Mouse (Mus musculus) cerebellum, postnatal 4 days (tissue): Measurements from ENCODE around the gene A830005F24Rik.

Experiments used
- DNase-seq, 2 experiments: peaks; one replicate each; pipeline ENCODE4 v3.0.0; 2022; ENCODE audit warnings: low spot score in 2 of 2, mixed read lengths in 1 of 2

The A830005F24Rik gene

DNA sequence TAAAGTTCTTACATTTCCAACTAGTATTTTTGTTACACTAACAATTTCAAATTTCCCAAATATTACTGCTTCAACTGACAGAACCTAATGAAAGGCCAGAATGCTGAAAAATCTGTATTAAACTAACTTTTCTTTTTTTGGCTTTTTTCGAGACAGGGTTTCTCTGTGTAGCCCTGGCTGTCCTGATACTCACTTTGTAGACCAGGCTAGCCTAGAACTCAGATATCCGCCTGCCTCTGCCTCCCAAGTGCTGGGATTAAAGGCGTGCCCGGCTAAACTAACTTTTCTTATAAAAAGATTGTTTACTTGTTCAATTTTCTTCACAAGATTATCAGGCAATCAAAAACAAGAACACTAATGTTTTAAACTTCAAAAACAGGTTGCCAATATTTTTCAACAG, 31.5 kb downstream of the A830005F24Rik start:
- DNase-seq, result no peak

DNA sequence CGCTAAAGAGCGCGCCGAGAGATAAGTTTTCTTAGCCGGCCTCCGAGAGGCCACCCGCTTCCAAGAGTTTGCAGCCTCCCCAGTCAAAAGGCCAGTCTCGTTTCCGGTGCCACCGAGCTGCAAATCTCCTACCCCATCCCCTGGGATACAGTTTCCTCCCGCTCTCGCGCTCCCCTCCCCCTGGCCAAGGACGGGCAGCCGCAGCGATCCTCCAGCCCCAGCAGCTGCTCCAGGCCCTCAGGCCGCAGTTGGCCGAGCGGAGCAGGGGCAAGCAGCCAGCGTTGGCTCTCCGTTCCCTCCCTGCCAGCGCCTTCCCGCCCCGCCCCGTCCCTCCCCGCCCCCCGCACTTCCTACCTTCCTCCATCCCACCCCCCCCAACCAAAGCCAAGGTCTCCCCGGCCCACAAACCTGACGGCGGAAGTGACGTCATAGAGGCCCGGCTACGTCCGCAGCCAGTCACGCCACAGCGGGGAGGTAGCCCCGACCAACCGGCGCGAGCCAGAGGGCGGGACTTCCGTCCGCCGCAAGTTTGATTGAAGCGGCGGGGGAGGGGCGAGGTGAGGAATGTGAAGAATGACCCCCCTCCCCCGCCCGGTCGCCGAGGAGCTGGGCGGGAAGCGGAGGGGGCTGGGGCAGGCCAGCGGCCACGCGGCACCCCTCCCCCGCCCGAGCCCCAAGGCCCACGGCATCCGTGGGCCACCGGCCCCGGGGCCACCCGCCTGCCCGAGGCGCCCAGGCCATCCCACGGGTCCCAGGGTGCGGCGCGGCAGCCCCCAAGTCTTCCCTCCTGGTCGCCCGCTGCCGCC, 32.3 kb downstream of the A830005F24Rik start:
- DNase-seq, result peak; percentile 96 to 99

DNA sequence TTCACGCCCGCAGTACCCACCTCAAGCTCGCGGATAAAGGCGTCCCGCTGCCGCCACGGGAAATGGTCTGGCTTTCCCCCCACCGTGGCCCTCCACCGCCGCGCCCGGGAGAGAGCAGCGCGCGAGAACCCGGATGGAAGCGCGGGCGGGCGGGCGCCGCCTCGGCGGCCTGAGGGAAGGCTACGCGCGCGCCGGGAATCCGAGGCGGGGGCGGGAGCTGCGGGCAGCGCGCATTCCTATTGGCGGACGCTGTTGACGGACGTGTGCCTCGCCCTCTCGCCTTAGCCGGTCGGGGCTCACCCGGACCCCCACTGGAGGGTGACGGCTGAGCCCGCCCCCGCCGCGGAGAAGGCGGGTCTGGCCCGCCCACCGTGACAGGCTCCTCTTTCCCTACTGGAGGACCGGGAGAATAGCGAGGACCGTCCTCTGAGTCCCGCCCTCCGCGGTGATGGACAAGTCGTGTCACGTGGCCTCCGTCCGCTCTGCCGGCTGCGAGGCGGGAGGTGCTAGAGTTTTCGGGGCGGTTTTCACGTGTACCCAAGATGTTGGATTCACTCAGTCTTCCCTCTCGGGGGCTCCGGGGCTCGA, 33.1 kb downstream of the A830005F24Rik start:
- peak; percentile 98 to 100 for DNase-seq

DNA sequence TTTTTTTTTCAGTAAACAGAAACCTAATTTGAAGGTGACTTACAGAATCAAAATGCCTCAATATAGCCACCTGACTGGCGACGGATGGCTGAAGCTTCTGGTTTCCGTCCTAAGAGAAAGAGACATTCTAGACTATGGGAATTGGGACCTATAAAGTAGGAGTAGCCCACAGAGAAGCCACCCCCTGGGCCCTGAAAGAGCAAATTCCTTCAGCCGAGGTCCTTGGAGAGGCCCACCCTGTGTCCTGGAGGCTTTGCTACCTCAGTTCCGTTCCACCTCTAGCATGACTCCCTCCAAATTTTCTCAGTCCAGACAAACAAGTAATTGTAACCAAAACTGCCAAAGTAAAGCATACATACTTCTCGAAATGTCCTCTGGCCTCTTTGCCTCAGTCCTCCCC, 34.3 kb downstream of the A830005F24Rik start:
- no peak for DNase-seq

DNA sequence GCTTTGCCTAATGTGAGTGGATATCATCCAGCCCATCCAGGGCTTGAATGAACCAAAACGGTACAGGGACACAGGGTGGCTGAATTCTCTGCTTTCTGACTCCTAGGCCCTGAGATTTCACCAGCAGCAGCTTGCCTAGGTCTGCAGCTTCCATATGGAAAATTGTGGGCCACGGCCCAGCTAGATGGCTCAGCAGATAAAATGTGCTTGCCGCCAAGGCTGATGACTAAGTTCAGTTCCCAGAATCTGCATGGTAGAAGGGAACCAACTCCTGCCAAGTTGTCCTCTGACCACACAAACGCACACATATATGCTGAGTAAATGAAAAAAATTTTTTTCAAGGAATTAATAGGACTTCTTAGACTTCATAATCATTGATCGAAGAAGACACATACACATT, 34.9 kb downstream of the A830005F24Rik start:
- DNase-seq, result no peak

DNA sequence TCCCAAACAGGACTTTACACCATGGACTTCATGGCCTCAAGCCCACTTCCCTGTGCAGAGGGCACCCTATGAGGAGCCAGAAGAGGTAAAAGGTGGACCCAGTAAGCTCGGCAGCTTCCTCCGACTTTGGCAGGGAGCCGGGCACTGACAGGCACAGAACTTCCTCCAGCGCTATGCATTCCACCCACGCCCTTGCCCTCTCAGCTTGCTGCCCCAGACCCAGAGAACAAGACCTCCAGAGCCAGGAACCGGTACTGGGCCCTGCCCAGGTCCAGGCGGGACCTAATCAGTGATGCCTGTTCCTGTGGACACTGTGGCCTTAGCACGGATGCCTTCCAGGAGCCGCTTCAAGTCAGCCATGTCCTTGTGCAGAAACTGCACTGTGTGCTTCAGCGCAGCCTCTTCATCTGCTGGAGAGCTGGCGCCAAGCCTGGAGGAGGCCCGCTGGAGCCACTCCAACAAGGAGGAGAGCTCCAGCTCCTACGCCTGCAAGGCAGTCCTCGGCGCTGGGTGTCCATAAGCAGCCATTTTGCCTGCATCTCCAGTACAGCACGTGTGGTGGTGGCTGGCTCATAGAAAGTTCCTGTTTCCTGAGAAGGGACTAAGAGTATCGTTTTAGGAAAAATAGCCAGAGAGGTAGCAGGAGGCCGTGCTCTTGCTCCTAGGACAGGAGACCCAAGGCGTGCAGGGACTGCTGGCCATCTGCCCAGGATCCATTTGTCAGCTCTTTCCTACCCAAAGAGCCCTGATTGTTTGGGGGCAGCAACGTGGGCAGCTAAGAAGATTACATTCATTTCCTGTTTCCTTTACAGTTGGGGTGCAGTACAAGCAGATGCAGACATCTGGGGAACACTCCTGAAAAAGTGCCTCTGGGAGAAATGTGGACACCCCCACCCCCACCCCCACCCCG, 39.1 kb downstream of the A830005F24Rik start:
- DNase-seq, result peak; percentile 76 to 95

DNA sequence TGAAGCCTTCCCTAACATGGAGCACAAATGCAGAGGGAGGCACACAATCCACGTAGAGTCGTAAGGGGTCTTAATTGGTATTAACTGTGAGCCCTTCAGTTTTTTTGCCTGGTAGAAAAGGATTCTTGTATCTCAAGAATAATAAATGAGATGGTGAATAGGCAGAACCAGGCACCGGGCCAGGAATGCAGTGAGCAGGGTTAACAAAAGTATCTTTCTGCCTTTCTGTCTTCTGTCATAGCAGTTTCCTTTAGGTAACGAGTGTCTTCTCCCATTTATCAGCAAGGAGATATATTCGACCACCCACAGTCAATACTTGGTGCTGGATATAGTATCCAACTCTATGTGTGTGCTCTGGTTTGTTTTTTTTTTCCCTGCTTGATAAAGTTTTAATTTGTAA, 40.1 kb downstream of the A830005F24Rik start:
- no peak for DNase-seq

DNA sequence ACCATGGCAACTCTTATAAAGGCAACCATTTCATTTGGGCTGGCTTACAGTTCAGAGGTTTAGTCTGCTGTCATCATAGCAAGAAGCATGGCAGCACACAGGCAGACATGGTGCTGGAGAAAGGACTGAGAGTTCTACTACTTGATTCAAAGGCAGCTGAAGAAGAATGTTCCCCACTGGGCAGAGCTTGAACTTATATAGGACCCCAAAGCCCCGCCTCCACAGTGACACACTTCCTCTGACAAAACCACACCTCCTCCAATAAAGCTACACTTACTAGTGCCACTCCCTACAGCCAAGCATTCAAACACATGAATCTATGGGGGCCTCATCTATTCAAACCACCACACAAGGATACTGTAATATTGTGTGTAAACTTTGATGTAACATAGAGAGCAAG, 41.2 kb downstream of the A830005F24Rik start:
- DNase-seq, result no peak

DNA sequence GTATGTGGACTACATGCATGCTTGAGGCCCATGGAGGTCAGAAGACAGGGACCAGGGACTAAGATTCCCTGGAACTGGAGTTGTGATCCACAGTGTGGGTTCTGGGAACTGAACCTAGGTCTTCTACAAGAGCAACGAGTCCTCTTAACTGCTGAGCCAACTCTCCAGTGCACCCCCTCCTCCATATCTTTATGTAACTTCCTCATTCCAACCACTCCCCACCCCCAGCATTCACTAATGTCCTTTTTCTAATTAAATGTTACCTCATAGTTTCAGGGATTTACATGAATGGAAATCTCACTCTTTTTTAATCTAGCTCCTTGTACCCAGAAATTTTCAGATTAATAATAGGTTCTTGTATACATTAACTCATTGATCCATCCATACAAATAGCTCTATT, 42.6 kb downstream of the A830005F24Rik start:
- DNase-seq, result no peak

DNA sequence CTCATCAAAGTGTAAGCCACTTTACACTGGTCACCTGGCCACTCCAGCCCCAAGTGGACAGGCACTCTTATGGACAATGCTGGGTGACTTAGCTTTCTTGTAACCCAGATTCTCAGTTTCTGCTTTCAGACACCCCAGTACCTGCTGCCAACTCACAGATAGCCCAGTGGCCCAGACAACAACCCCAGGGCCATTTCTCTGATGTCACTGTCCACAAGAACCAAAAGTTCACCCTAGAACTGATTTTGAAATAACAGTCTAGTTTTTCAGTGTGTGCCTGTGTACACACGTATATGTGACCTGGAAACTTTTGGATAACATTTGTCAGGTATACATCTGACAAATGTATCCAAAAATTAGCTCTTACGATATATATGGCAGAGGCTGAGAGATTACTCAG, 48.1 kb downstream of the A830005F24Rik start:
- no peak for DNase-seq

DNA sequence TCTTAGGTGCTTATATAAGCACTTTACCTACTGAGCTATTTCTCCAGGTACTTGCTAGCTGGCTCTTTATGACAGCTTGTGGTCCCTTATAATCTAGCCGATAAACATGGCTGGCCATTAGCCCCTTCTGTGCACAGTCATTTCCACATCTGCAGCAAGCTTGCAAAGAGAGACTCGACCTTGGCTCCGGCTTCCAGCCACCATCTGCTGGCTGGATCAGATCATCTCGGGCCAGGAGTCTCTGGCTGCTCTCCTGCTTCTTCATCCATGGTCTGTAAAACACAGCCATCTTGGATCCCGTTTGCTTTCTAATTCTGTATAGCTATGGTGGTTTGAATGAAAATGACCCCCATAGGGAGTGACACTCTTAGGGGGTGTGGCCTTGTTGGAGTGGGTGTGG, 49.0 kb downstream of the A830005F24Rik start:
- no peak for DNase-seq
